Mouse (Mus musculus) myocyte (in vitro differentiated cells): Measurements from ENCODE around the gene Cobl. TPM values are rescaled to one million over a fixed set of nuclear protein-coding genes. Genes with fewer than 3 reads are reported as not detected.

ENCODE experiments used
- H3K27me3 ChIP-seq: one replicate; pipeline ENCODE4 v1.6.1; 2011; ENCODE audit not compliant: control insufficient read depth, insufficient read depth, insufficient read length
- H3K36me3 ChIP-seq: one replicate; pipeline ENCODE4 v1.6.1; 2011; ENCODE audit not compliant: control insufficient read depth, insufficient read depth
- H3K4me2 ChIP-seq: one replicate; pipeline ENCODE4 v1.6.1; 2011; ENCODE audit warnings: low read depth, control low read depth
- H3K4me3 ChIP-seq: one replicate; pipeline ENCODE4 v1.5.1; 2011; ENCODE audit warnings: mild to moderate bottlenecking, control low read depth, moderate library complexity
- H3K79me2 ChIP-seq: one replicate; pipeline ENCODE4 v1.6.1; 2011; ENCODE audit not compliant: control insufficient read depth, insufficient read depth
- H3ac ChIP-seq: one replicate; pipeline ENCODE4 v1.6.1; 2011; ENCODE audit not compliant: control insufficient read depth, insufficient read length
- CEBPB ChIP-seq: IDR thresholded peaks from 2 replicates; pipeline ENCODE4 v1.6.1; 2011; ENCODE audit warnings: mild to moderate bottlenecking, moderate library complexity; ENCODE audit not compliant: poor library complexity, insufficient read depth, severe bottlenecking
- E2F4 ChIP-seq: IDR thresholded peaks from one replicate; pipeline ENCODE4 v1.6.1; 2011; ENCODE audit warnings: mild to moderate bottlenecking, control low read depth, moderate library complexity; ENCODE audit not compliant: insufficient read depth
- MAX ChIP-seq: IDR thresholded peaks from one replicate; pipeline ENCODE4 v1.6.1; 2011; ENCODE audit warnings: low read depth, mild to moderate bottlenecking, control low read depth
- MYOD1 ChIP-seq, 3 experiments: IDR thresholded peaks; one replicate each; pipeline ENCODE4 v1.6.1; 2011; ENCODE audit warnings: control low read depth in 2 of 3, low read depth in 2 of 3, mild to moderate bottlenecking in 2 of 3, moderate library complexity in 1 of 3; ENCODE audit not compliant: insufficient read length in 2 of 3, control insufficient read depth in 1 of 3
- MYOG ChIP-seq, 3 experiments: IDR thresholded peaks; one replicate each; pipeline ENCODE4 v1.6.1; 2011; ENCODE audit warnings: control low read depth in 2 of 3, low read depth in 2 of 3, mild to moderate bottlenecking in 2 of 3; ENCODE audit not compliant: insufficient read length in 2 of 3, control insufficient read depth in 1 of 3, insufficient read depth in 1 of 3
- POLR2A ChIP-seq: IDR thresholded peaks from one replicate; pipeline ENCODE4 v1.6.1; 2011; ENCODE audit warnings: low read depth, mild to moderate bottlenecking, control low read depth, moderate library complexity; ENCODE audit not compliant: insufficient read length
- POLR2AphosphoS2 ChIP-seq: IDR thresholded peaks from one replicate; pipeline ENCODE4 v1.6.1; 2011; ENCODE audit warnings: low read depth, control low read depth; ENCODE audit not compliant: insufficient read length
- REST ChIP-seq: IDR thresholded peaks from one replicate; pipeline ENCODE4 v1.6.1; 2011; ENCODE audit warnings: mild to moderate bottlenecking, control low read depth, moderate library complexity; ENCODE audit not compliant: insufficient read depth, insufficient read length
- SRF ChIP-seq: IDR thresholded peaks from one replicate; pipeline ENCODE4 v1.6.1; 2011; ENCODE audit warnings: low read depth; ENCODE audit not compliant: control insufficient read depth, insufficient read length
- TCF12 ChIP-seq: IDR thresholded peaks from one replicate; pipeline ENCODE4 v1.6.1; 2011; ENCODE audit warnings: mild to moderate bottlenecking, control low read depth; ENCODE audit not compliant: poor library complexity, insufficient read depth, severe bottlenecking
- TCF3 ChIP-seq: IDR thresholded peaks from one replicate; pipeline ENCODE4 v1.6.1; 2011; ENCODE audit warnings: low read depth, control low read depth; ENCODE audit not compliant: insufficient read length
- USF1 ChIP-seq: IDR thresholded peaks from one replicate; pipeline ENCODE4 v1.6.1; 2011; ENCODE audit warnings: low read depth, mild to moderate bottlenecking, control low read depth, moderate library complexity
- polyA plus RNA-seq: library from polyadenylated mRNA; unstranded; fragments of >200 nt; fragmentation: generic; extraction: Trizol; gene quantifications from one replicate; pipeline ENCODE4 v1.2.1, GENCODE M21; 2012; ENCODE audit warnings: missing spikeins

The Cobl gene
- polyA plus RNA-seq, 1 experiment, result 191 TPM

DNA sequence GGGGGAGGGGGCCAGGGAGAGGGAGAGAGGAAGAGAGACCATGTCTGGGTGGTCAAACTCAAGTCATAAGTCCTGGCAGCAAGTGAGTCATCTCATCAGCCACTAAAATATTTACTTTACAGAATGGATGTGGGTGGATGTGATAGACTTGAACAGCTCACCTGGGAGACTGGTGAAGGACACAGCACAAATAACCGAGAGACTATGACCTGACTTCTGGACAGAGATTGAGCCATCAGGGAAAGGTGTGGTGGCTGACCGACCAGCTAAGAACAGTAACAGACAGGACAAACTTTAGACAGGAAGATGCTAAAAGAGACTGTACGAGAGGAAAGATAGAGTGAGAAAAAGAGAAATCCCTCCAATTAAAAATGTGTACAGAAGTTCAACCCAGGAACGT, 267.2 kb downstream of the Cobl start:
- Histone ChIP-seq H3ac (no peak overlapping the region), H3K27me3 (peaks cover 17% of the 10 kb centered on the region), H3K79me2 (no peaks in the 10 kb centered on the region), H3K4me2 (no peak overlapping the region), H3K36me3 (no peaks in the 10 kb centered on the region), H3K4me3 (no peak overlapping the region)
- TF ChIP-seq MAX, result no peak

DNA sequence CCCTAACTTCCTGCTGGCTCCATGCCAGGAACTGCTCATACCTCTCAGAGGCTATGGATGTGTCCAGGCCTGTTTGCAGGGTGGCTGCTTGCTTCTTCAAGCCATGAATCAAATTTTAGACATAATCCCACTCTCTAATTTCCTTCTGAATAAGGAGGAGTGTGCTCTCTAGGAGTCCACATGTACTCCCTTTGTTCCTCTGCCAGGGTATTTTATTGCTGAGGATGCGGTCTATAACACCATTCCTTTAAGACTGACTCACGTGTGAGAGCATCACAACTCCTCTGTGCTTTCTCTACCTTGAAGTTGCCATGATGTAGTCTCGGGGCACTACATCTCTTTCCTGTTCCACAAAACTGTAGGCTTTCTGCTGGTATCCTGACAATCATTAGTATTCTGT, 269.4 kb downstream of the Cobl start:
- Histone ChIP-seq H3K4me3 (no peak overlapping the region), H3K79me2 (no peaks in the 10 kb centered on the region), H3K27me3 (peaks cover 12% of the 10 kb centered on the region), H3K36me3 (no peaks in the 10 kb centered on the region), H3K4me2 (no peak overlapping the region), H3ac (no peak overlapping the region)
- TF ChIP-seq USF1 (no peak), REST (no peak), SRF (no peak), POLR2AphosphoS2 (no peak), TCF3 (no peak), CEBPB (no peak)

DNA sequence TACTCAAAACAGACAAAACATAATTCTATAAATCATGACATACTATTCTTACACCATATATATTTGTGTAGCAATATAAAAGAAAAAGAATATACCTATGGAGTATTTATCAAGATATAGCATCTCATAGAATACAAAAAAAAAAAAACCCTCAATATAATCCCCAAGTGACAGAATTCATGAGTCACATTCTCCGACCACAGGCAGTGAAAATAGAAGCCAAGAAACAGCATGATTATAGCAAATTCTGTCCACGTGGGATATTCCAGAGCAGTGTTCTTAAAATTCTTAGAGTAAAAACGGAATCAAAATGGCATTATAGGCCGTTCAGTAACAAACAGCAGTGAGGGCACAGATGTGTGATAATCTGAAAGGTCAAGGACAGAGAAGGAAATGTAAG, 271.4 kb downstream of the Cobl start:
- H3K36me3 ChIP-seq, result no peaks in the 10 kb centered on the region
- H3K27me3 ChIP-seq, result peaks cover 1% of the 10 kb centered on the region
- H3K4me2 ChIP-seq, result no peak overlapping the region
- no peak overlapping the region for H3ac ChIP-seq
- H3K4me3 ChIP-seq, result no peak overlapping the region
- no peak for TF ChIP-seq USF1
- TF ChIP-seq MYOD1 (IDR thresholded peaks at IDR 0.05; ENCODE audit: control insufficient read depth in 1 of 3, insufficient read length in 2 of 3, low read depth in 2 of 3), result no peak
- TF ChIP-seq SRF, result no peak
- no peaks in the 10 kb centered on the region for H3K79me2 ChIP-seq

DNA sequence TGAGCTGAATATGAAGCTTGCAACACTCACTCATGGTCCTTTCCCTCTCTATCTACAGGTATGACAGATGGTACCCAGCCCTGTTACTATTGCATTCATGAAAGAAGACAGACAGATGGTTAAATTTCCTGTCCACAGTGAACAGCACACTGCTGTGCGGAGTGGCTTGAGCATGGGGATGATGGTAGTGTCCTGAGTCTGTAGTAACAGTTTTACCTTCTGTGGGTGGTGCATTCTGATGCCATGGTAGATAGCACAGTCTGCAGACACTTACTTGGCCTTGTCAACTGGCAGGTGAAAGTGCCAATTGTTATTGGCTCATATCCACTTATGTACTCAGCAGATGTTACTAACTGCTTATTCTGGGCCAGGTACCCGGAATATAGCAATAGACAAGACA, 273.4 kb downstream of the Cobl start:
- Histone ChIP-seq H3K79me2 (no peaks in the 10 kb centered on the region), H3K27me3 (no peaks in the 10 kb centered on the region), H3K4me3 (no peak overlapping the region), H3K36me3 (no peaks in the 10 kb centered on the region), H3K4me2 (no peak overlapping the region), H3ac (no peak overlapping the region)
- no peak for TF ChIP-seq TCF12
- no peak for TF ChIP-seq POLR2A
- no peak for TF ChIP-seq TCF3
- TF ChIP-seq POLR2AphosphoS2, result no peak
- TF ChIP-seq MYOD1 (IDR thresholded peaks at IDR 0.05; ENCODE audit: control insufficient read depth in 1 of 3, insufficient read length in 2 of 3, low read depth in 2 of 3), result no peak
- TF ChIP-seq REST, result no peak
- no peak for TF ChIP-seq CEBPB
- no peak for TF ChIP-seq MAX
- no peak for TF ChIP-seq MYOG (IDR thresholded peaks at IDR 0.05; ENCODE audit: control insufficient read depth in 1 of 3, insufficient read depth in 1 of 3, insufficient read length in 2 of 3, low read depth in 2 of 3)
- no peak for TF ChIP-seq SRF
- no peak for TF ChIP-seq E2F4
- no peak for TF ChIP-seq USF1

DNA sequence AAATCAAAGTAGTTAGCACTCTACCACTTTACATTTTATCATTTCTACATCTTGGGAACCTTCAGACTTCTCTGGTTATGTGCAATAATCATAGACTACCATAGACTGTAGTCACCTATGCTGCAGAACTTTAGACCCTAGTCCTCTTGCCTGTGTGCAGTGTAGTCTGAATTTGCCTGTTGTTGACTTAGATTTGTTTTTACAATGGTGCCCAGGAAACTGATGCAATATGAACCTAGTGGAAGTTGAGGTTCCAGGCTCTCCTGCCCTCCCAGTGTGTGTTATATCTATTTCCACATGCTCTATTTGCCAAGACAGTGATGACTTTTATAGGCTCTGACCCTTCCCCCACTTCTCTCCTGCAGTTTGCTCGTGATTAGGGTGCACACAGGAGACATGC, 274.3 kb downstream of the Cobl start:
- Histone ChIP-seq H3K27me3 (no peaks in the 10 kb centered on the region), H3ac (no peak overlapping the region), H3K4me2 (no peak overlapping the region), H3K79me2 (no peaks in the 10 kb centered on the region), H3K4me3 (no peak overlapping the region), H3K36me3 (no peaks in the 10 kb centered on the region)
- TF ChIP-seq E2F4, result no peak
- no peak for TF ChIP-seq POLR2A
- no peak for TF ChIP-seq TCF12
- no peak for TF ChIP-seq POLR2AphosphoS2
